Mouse (Mus musculus) gastrocnemius, postnatal 25 days (tissue): ENCODE data around the gene Pex16. TPM values are rescaled to one million over a fixed set of nuclear protein-coding genes. Genes with fewer than 3 reads are reported as not detected.
"Not testable (repeated sequence)": the region's sequence is repeated elsewhere in the genome, so short reads cannot be mapped to it uniquely, and the experiment has no call there.

Experiments used
- DNase-seq: peaks from one replicate; pipeline ENCODE4 v3.0.0; 2022
- total RNA-seq, 2 experiments: library from RNA; stranded (reverse); gene quantifications; 1 replicate in 1 of 2; 2 replicates in 1 of 2; pipeline ENCODE4 v1.2.3; 2021

Gene Pex16
- total RNA-seq, 2 experiments from 2014 or later: 16.7 to 18.9 TPM

GRCm38 (mm10) chr2:92388891-92389641 is 14.6 kb downstream of the Pex16 start:
- DNase-seq: peak; percentile 78

- DNase-seq: no peak
Observed at GRCm38 (mm10) chr2:92389645-92390044, 15.2 kb downstream of the Pex16 start.

GRCm38 (mm10) chr2:92390206-92390930 is 15.9 kb downstream of the Pex16 start:
- DNase-seq: no peak

GRCm38 (mm10) chr2:92391116-92391515 is 16.6 kb downstream of the Pex16 start:
- no peak for DNase-seq

- no peak for DNase-seq
Observed at GRCm38 (mm10) chr2:92391703-92392317, 17.3 kb downstream of the Pex16 start.

- no peak for DNase-seq
Observed at GRCm38 (mm10) chr2:92392318-92393264, 18.1 kb downstream of the Pex16 start.

- DNase-seq: no peak
Observed at GRCm38 (mm10) chr2:92395535-92395934, 21.1 kb downstream of the Pex16 start.

- DNase-seq: no peak
Observed at GRCm38 (mm10) chr2:92397436-92397835, 23.0 kb downstream of the Pex16 start.

- DNase-seq: not testable (repeated sequence)
Observed at GRCm38 (mm10) chr2:92399877-92400276, 25.4 kb downstream of the Pex16 start.

- DNase-seq: no peak
Observed at GRCm38 (mm10) chr2:92400682-92401081, 26.2 kb downstream of the Pex16 start.

GRCm38 (mm10) chr2:92401091-92401561 is 26.6 kb downstream of the Pex16 start, which contains the start of gene Mapk8ip1:
Mapk8ip1 (minus strand) TSS chr2:92401263.
- DNase-seq: no peak

- no peak for DNase-seq
Observed at GRCm38 (mm10) chr2:92402591-92403326, 28.3 kb downstream of the Pex16 start.

GRCm38 (mm10) chr2:92403776-92404319 is 29.4 kb downstream of the Pex16 start:
- DNase-seq: no peak

GRCm38 (mm10) chr2:92404737-92405136 is 30.3 kb downstream of the Pex16 start:
- no peak for DNase-seq

GRCm38 (mm10) chr2:92405687-92406086 is 31.2 kb downstream of the Pex16 start:
- DNase-seq: no peak

- no peak for DNase-seq
Observed at GRCm38 (mm10) chr2:92408309-92409045, 34.0 kb downstream of the Pex16 start.

GRCm38 (mm10) chr2:92411705-92412104 is 37.2 kb downstream of the Pex16 start:
- DNase-seq: no peak

- peak; percentile 52 for DNase-seq
Observed at GRCm38 (mm10) chr2:92421723-92422387, 47.4 kb downstream of the Pex16 start.
